Mouse (Mus musculus) B cell, adult (primary cell): Measurements from ENCODE around the gene Lcn5. TPM values are rescaled to one million over a fixed set of nuclear protein-coding genes. Genes with fewer than 3 reads are reported as not detected.

Experiments used
- total RNA-seq: library from RNA; stranded (reverse); gene quantifications from 4 replicates; pipeline ENCODE4 v1.2.4, GENCODE M21; 2023; ENCODE audit not compliant: inconsistent age

The Lcn5 gene
- total RNA-seq, result not detected in 4 replicates

DNA sequence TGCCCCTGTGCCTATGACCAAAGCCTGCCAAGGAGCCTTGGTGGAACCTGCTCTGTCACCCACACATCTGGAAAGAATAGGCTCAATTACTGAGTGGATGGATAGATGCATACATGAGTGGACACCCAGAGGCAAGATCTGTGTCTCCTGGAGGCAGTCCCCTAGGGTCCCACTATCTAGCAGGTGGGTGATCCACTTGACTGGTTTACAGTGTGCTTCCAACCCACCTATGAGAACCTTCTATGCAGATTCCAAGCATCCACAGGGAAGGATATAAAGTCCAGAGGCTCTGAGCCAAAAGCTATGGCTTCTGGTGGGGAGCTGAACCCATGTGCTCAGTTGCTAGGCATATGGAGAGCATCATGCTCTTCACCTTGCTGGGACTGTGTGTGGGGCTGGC lies at the start of gene Lcn5:
Gene Lcn5 (plus strand): TSS at position 301 of the 400 bp plus-strand sequence.

DNA sequence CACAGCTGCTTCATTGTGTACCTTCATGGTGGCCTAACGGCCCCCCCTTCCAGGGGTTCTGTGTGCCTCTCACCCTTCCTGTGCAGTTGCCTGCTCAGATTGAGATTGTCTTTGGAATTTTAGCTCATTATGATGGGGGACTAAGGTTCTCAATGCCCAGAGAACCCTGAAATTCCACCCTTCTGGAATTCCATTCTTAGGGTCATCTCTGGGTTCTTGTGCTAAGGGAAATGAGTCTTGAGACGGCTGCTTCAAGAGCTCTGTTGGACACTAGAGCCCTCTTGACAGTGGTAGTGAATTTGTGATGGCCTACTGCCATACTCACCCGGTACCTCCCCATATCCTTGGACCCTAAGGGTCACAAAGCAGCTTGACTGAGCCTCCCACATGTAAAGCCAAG lies 40.2 kb upstream of the Lcn5 start, which contains the start of gene Ccdc183:
Gene Ccdc183 (minus strand): TSS at position 101 of the 400 bp plus-strand sequence.

DNA sequence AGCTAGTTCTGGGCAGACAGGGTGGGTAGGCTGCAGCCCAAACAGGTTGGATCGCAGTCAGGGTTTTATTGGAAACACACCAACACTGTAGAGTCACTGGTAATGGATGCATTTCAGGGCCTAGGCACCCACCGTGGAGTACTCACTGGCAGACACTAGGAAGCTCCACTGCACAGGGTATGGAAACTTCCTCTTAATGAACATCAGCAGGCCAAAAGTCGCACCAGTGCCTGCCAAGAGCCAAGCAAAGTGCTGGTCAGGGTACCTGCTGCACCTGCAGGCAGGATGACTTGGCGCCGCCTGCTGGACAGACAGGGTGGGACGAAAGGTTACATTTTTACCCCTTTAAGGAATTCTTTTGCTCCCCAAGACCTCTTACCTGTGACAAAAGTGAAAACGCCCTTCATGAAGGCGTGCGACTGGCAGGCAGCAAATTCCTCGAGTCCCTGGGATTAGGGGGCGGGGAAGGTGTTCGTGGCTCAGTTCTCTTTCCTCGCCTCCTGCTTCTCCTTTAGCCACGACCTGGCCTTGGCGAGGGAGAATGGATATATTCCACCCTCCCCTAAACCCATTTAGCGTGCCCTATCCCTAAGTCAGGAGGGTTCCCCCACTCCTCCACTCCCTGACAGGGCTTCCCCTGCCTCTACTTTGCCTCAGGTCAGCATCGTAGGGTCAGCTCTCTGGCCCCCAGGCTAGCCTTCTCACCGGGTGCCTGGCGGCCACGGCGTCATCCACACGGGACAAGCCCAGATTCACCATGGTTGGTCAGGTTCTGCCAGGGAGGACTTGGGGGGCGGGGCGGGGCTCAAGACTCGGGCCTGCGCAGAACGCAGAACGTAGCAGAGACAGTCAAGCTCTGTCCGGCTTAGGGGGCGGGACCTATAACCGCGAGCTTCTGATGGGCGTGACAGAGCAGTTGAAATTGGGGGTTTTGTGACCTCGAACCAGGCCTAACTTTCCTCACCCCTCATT lies 36.2 kb upstream of the Lcn5 start, which contains the start of gene Tmem141:
Gene Tmem141 (minus strand): TSS at position 777 of the 972 bp plus-strand sequence.

DNA sequence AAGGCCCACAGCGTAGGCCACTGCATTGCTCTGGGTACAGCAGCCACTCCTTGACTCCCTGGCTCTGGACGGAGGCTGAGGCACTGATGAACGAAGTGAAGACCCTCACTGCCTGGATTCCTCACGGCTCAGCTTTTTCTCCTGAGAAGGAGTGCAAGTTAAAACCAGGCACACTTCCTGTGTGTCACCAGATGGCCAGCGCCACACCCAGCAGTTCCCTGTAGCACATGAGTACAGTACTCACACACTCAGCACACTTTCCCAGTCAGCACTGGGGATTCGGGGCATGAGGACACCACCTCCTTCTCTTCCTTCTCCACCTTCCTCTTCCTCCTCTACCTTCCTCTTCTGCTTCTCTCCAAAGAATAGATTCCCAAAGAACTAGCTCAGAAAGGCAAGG lies 29.9 kb upstream of the Lcn5 start, which contains the start of gene Fcna:
Gene Fcna (minus strand): TSS at position 220 of the 400 bp plus-strand sequence.

DNA sequence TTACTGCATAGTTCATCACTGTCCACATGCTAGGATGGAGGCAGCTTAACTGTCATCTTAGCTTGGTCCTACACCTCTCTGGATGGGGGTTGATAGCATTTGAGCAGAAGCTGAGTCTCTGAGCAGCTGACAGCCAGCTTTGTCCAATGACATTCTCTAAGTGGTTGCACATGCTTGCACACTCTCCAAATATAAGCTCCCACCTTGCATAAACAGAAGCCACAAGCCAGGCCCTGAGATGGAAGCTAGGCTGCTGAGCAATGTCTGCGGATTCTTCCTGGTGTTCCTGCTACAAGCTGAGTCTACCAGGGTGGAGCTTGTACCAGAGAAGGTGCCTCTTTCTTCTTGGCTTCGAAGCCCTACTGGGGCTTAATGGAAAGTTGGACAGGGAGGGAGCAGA lies 4.8 kb upstream of the Lcn5 start, which contains the start of gene Lcn8:
Gene Lcn8 (plus strand): TSS at position 219 of the 400 bp plus-strand sequence.

DNA sequence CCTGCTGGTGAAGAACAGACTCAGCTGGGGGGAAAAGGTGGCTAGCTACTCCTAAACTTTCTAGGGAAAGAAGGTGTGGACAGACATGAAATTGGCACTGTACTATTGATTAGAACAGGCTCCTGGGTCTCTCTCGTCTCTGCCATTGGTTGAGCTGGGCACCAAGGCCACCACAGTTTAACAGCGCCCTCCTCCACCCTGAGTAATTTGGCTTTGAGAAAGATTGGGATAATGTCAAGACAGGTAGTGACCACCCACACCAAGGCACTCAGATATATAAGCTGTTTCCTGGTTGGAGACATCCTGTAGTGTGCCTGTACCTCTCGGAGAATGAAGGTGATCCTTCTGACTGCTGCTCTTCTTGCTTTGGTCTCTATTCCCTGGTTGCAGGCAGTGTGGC lies 18.7 kb downstream of the Lcn5 start, which contains the start of gene Lcn6:
Gene Lcn6 (plus strand): TSS at position 301 of the 400 bp plus-strand sequence.

DNA sequence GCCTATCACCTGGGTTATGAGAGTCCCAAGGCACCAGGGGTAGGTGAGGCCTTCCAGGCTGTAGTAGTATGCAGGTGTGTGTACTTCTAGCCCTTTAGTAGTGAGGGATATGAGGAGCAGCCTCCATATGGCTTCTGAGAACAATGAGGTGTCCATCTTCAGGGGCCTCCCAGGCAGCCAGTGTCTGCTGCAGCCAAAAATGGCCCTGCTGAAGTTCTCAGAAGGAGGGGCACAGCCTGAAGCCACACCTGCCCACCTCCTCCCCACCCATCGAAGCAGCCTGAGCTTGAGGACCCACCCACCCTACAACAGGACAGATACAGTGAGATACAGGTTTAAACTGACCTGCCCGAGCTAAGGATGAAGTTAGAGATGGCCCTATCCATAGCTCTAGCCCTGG lies 24.7 kb downstream of the Lcn5 start, which contains the start of gene Lcn10:
Gene Lcn10 (plus strand): TSS at position 301 of the 400 bp plus-strand sequence.

DNA sequence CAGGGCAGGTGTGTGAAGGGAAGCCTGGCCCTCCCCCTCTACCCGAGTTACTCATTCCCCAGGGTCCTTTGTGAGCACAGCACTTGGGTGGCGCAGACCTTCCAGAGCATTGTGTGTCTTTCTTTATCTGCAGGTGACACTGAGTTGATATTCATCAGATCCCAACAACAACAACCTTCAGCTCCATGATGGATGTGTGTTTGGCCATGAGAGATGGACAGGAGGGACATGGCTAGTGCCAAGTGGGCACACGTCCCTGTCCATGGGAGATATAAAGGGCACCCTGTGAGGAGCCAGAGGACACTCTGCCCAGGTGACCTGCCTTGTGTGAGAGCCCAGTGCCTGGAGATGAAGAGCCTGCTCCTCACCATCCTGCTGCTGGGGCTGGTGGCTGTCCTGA lies 42.0 kb downstream of the Lcn5 start, which contains the start of gene Obp2a:
Gene Obp2a (plus strand): TSS at position 301 of the 400 bp plus-strand sequence.

DNA sequence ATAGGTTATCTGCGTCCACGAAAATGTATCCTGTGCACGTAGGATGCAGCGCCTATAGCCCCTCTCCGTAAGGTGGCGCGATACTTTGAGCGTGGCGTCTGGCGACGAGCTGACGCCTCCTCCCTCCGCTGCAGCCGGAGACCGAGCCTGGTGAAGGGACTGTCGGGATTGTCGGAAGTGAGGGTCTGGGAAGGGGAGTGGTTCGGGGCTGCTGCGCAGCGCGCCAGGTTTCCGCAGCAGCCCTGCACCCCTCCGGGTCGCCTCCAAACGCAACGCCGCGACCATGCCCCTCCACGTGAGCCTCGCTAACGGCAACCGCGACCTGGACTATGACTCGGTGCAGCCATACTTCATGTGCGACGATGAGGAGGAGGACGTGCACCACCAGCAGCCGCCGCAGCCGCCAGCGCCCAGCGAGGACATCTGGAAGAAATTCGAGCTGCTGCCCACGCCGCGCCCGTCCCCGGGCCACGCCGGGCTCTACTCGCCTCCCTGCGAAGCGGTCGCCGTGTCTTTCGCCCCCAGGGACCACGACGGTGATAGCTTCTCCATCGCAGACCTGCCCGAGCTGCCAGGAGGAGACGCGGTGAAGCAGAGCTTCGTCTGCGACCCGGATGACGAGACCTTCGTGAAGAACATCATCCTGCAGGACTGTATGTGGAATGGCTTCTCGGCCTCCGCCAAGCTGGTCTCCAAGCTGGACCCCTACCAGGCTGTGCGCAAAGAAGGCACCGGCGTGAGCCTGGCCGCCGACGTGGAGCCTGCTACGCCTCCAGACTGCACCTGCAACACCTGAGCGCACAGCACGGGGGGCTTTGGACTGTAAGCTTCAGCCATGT lies 49.1 kb downstream of the Lcn5 start, which contains the start of gene Bmyc:
Gene Bmyc (plus strand): TSS at position 97 of the 839 bp plus-strand sequence.

Other genes with a start within 250 kb of the Lcn5 start
- 0.24 TPM in 1 of 4 replicates, not detected in the others for gene Fut7, start 234.7 kb upstream of the Lcn5 start, total RNA-seq
- gene Abca2, start 229.2 kb upstream of the Lcn5 start, total RNA-seq, result 36.8 to 44.5 TPM (median 42.0 TPM) in 4 replicates
- 0.80 TPM in 1 of 4 replicates, not detected in the others for gene Clic3, start 201.1 kb upstream of the Lcn5 start, total RNA-seq
- 111 to 124 TPM (median 114 TPM) in 4 replicates for gene Paxx, start 196.9 kb upstream of the Lcn5 start, total RNA-seq
- not detected in 4 replicates for gene Ptgds, start 187.9 kb upstream of the Lcn5 start, total RNA-seq
- gene Lcn12, start 164.0 kb upstream of the Lcn5 start, total RNA-seq, result not detected in 4 replicates
- gene Fbxw5, start 157.2 kb upstream of the Lcn5 start, total RNA-seq, result 69.9 to 80.2 TPM (median 72.7 TPM) in 4 replicates
- gene C8g, start 156.2 kb upstream of the Lcn5 start, total RNA-seq, result 0.45 to 2.0 TPM (median 0.80 TPM) in 4 replicates
- gene Traf2, start 111.0 kb upstream of the Lcn5 start, total RNA-seq, result 48.8 to 61.5 TPM (median 56.4 TPM) in 4 replicates
- 111 to 137 TPM (median 123 TPM) in 4 replicates for gene Edf1, start 100.1 kb upstream of the Lcn5 start, total RNA-seq
- 1.8 to 3.7 TPM (median 2.4 TPM) in 4 replicates for gene Mamdc4, start 83.1 kb upstream of the Lcn5 start, total RNA-seq
- 15.5 to 23.8 TPM (median 21.3 TPM) in 4 replicates for gene Phpt1, start 82.7 kb upstream of the Lcn5 start, total RNA-seq
- 0.15 to 0.42 TPM (median 0.19 TPM) in 4 replicates for gene Ajm1, start 76.2 kb upstream of the Lcn5 start, total RNA-seq
- 84.7 to 117 TPM (median 104 TPM) in 4 replicates for gene Rabl6, start 49.4 kb upstream of the Lcn5 start, total RNA-seq
- not detected in 4 replicates for gene Ccdc183, start 40.3 kb upstream of the Lcn5 start, total RNA-seq
- 0.99 to 2.1 TPM (median 1.3 TPM) in 3 of 4 replicates, not detected in the other for gene Tmem141, start 35.9 kb upstream of the Lcn5 start, total RNA-seq
- gene Fcna, start 29.9 kb upstream of the Lcn5 start, total RNA-seq, result 4.0 to 8.2 TPM (median 6.6 TPM) in 4 replicates
- gene Lcn8, start 4.8 kb upstream of the Lcn5 start, total RNA-seq, result not detected in 4 replicates
- not detected in 4 replicates for gene Lcn6, start 18.8 kb downstream of the Lcn5 start, total RNA-seq
- gene Lcn10, start 24.8 kb downstream of the Lcn5 start, total RNA-seq, result not detected in 4 replicates
- gene Obp2a, start 42.1 kb downstream of the Lcn5 start, total RNA-seq, result not detected in 4 replicates
- 28.3 to 34.8 TPM (median 29.7 TPM) in 4 replicates for gene Bmyc, start 48.8 kb downstream of the Lcn5 start, total RNA-seq
- not detected in 4 replicates for gene Obp2b, start 79.1 kb downstream of the Lcn5 start, total RNA-seq
- gene Lcn3, start 107.6 kb downstream of the Lcn5 start, total RNA-seq, result not detected in 4 replicates
- not detected in 4 replicates for gene Lcn11, start 119.1 kb downstream of the Lcn5 start, total RNA-seq
- gene Gm13539, start 124.3 kb downstream of the Lcn5 start, total RNA-seq, result not detected in 4 replicates
- gene Glt6d1, start 157.9 kb downstream of the Lcn5 start, total RNA-seq, result not detected in 4 replicates
- not detected in 4 replicates for gene Lcn9, start 165.2 kb downstream of the Lcn5 start, total RNA-seq
- not detected in 4 replicates for gene Sohlh1, start 189.3 kb downstream of the Lcn5 start, total RNA-seq
- not detected in 4 replicates for gene Kcnt1, start 205.8 kb downstream of the Lcn5 start, total RNA-seq